Mouse (Mus musculus) embryonic facial prominence, embryonic 14.5 days (tissue): ENCODE measurements at regions not wholly inside any gene's neighbourhood (a gene's known extent, or its start where the extent isn't known, plus 50 kb on each side); places are given as distances from the start of the nearest gene placed in this dataset.

Experiments
- ATAC-seq: fragments of 200-750 bp; cut with Nextera tagmentation; 2 replicates; pipeline ENCODE4 v1.8.0; 2017; ENCODE audit warnings: low read depth, moderate number of reproducible peaks, moderate TSS enrichment
- DNase-seq: peaks from one replicate; pipeline ENCODE4 v3.0.0-alpha.2; 2015; ENCODE audit warnings: low spot score
- H3K27ac ChIP-seq: fragments of 300-500 bp; sonication (generic); replicated peaks from 2 replicates; pipeline ENCODE4 v1.5.1; 2014; ENCODE audit warnings: low read depth, mild to moderate bottlenecking, low read length, moderate library complexity
- H3K27me3 ChIP-seq: fragments of 300-500 bp; sonication (generic); replicated peaks from 2 replicates; pipeline ENCODE4 v1.6.1; 2014; ENCODE audit warnings: low read length; ENCODE audit not compliant: control insufficient read depth, insufficient read depth
- H3K36me3 ChIP-seq: fragments of 300-500 bp; sonication (generic); 2 replicates; pipeline ENCODE4 v1.6.1; 2014; ENCODE audit warnings: low read length, mixed read lengths; ENCODE audit not compliant: control insufficient read depth, insufficient read depth
- H3K4me1 ChIP-seq: fragments of 300-500 bp; sonication (generic); 2 replicates; pipeline ENCODE4 v1.6.1; 2014; ENCODE audit warnings: antibody characterized with exemption, low read length; ENCODE audit not compliant: control insufficient read depth, insufficient read depth
- H3K4me2 ChIP-seq: fragments of 300-500 bp; sonication (generic); 2 replicates; pipeline ENCODE4 v1.6.1; 2014; ENCODE audit warnings: low read depth, mild to moderate bottlenecking, low read length, moderate library complexity, mixed read lengths
- H3K4me3 ChIP-seq: fragments of 300-500 bp; sonication (generic); 2 replicates; pipeline ENCODE4 v1.5.1; 2014; ENCODE audit warnings: low read depth, mild to moderate bottlenecking, low read length
- H3K9ac ChIP-seq: fragments of 300-500 bp; sonication (generic); 2 replicates; pipeline ENCODE4 v1.6.1; 2014; ENCODE audit warnings: low read depth, mild to moderate bottlenecking, low read length, moderate library complexity, mixed read lengths
- H3K9me3 ChIP-seq: fragments of 300-500 bp; sonication (generic); 2 replicates; pipeline ENCODE4 v1.6.1; 2016; ENCODE audit warnings: low read length; ENCODE audit not compliant: control insufficient read depth
- WGBS: fragments of 180-500 bp; shearing (Covaris S2); extraction: QIAGEN DNeasy Blood & Tissue Kit; methylation state at CpG from one replicate; pipeline ENCODE4 v1.1.7; 2014; 5-methylcytosine and 5-hydroxymethylcytosine counted together

GRCm38 (mm10) chr11:110727357-110727961 is 240.4 kb upstream of the Kcnj16 start:
- no peak overlapping the region for H3K27ac ChIP-seq
- H3K9me3 ChIP-seq: no peaks in the 10 kb centered on the region
- no peak overlapping the region for H3K4me2 ChIP-seq
- H3K9ac ChIP-seq: no peak overlapping the region
- H3K27me3 ChIP-seq: no peaks in the 10 kb centered on the region
- no peaks in the 10 kb centered on the region for H3K36me3 ChIP-seq
- ATAC-seq (no peak), DNase-seq (peak; percentile 75)
- 65% methylated on average over 3 of the region's 3 CpGs for WGBS
- no peak overlapping the region for H3K4me3 ChIP-seq
- no peaks in the 10 kb centered on the region for H3K4me1 ChIP-seq

GRCm38 (mm10) chr11:110731510-110731909 is 236.3 kb upstream of the Kcnj16 start:
- Histone ChIP-seq H3K36me3 (no peaks in the 10 kb centered on the region), H3K4me3 (no peak overlapping the region), H3K27ac (no peak overlapping the region), H3K4me1 (no peaks in the 10 kb centered on the region), H3K4me2 (no peak overlapping the region), H3K9me3 (no peaks in the 10 kb centered on the region), H3K9ac (no peak overlapping the region), H3K27me3 (no peaks in the 10 kb centered on the region)
- WGBS: 77% methylated on average over 3 of the region's 3 CpGs
- ATAC-seq: no peak
- no peak for DNase-seq

GRCm38 (mm10) chr11:110774128-110774527 is 193.7 kb upstream of the Kcnj16 start:
- H3K36me3 ChIP-seq: no peaks in the 10 kb centered on the region
- H3K27ac ChIP-seq: no peak overlapping the region
- no peak overlapping the region for H3K4me3 ChIP-seq
- ATAC-seq (no peak), DNase-seq (no peak)
- H3K9me3 ChIP-seq: no peaks in the 10 kb centered on the region
- no peaks in the 10 kb centered on the region for H3K27me3 ChIP-seq
- no peaks in the 10 kb centered on the region for H3K4me1 ChIP-seq
- no peak overlapping the region for H3K4me2 ChIP-seq
- no peak overlapping the region for H3K9ac ChIP-seq

GRCm38 (mm10) chr11:110781492-110782276 is 186.1 kb upstream of the Kcnj16 start:
- Histone ChIP-seq H3K9ac (no peak overlapping the region), H3K4me2 (no peak overlapping the region), H3K9me3 (peaks cover 5% of the 10 kb centered on the region; the same call in 1 of the 2 replicates), H3K4me3 (no peak overlapping the region), H3K4me1 (peaks cover 4% of the 10 kb centered on the region; the same call in 1 of the 2 replicates), H3K36me3 (no peaks in the 10 kb centered on the region), H3K27ac (no peak overlapping the region), H3K27me3 (no peaks in the 10 kb centered on the region)
- ATAC-seq (no peak), DNase-seq (no peak)
- 59% methylated on average over 3 of the region's 3 CpGs for WGBS

- no peaks in the 10 kb centered on the region for H3K36me3 ChIP-seq
- DNase-seq: peak; percentile 72
- no peaks in the 10 kb centered on the region for H3K27me3 ChIP-seq
- H3K9me3 ChIP-seq: peaks cover 5% of the 10 kb centered on the region; the same call in 1 of the 2 replicates
- H3K27ac ChIP-seq: no peak overlapping the region
- WGBS: 50% methylated on average over 4 of the region's 4 CpGs
- no peak overlapping the region for H3K9ac ChIP-seq
- no peak overlapping the region for H3K4me2 ChIP-seq
- no peak overlapping the region for H3K4me3 ChIP-seq
- 0 out of 2 replicates have a peak, but pooled peaks have one; percentile 41 for ATAC-seq
- no peaks in the 10 kb centered on the region for H3K4me1 ChIP-seq
Observed at GRCm38 (mm10) chr11:110789537-110789936, 178.3 kb upstream of the Kcnj16 start.

GRCm38 (mm10) chr11:110799887-110800578 is 167.8 kb upstream of the Kcnj16 start:
- Histone ChIP-seq H3K9me3 (no peaks in the 10 kb centered on the region), H3K4me3 (no peak overlapping the region), H3K36me3 (no peaks in the 10 kb centered on the region), H3K27ac (no peak overlapping the region), H3K9ac (no peak overlapping the region), H3K4me2 (no peak overlapping the region), H3K27me3 (no peaks in the 10 kb centered on the region), H3K4me1 (no peaks in the 10 kb centered on the region)
- DNase-seq: no peak
- no peak; the same call in 1 of the 2 replicates for ATAC-seq
- 56% methylated on average over 8 of the region's 8 CpGs for WGBS

- WGBS: 50% methylated on average over 7 of the region's 7 CpGs
- no peak overlapping the region for H3K4me2 ChIP-seq
Observed at GRCm38 (mm10) chr11:110802013-110802412, 165.8 kb upstream of the Kcnj16 start.

GRCm38 (mm10) chr11:110804079-110804478 is 163.8 kb upstream of the Kcnj16 start:
- no peak overlapping the region for H3K9ac ChIP-seq
- no peaks in the 10 kb centered on the region for H3K9me3 ChIP-seq
- no peaks in the 10 kb centered on the region for H3K27me3 ChIP-seq
- H3K4me1 ChIP-seq: peaks cover 3% of the 10 kb centered on the region; the same call in 1 of the 2 replicates
- no peak overlapping the region for H3K27ac ChIP-seq
- H3K4me3 ChIP-seq: no peak overlapping the region
- H3K4me2 ChIP-seq: no peak overlapping the region
- H3K36me3 ChIP-seq: no peaks in the 10 kb centered on the region
- 86% methylated on average over 1 of the region's 1 CpGs for WGBS
- ATAC-seq (no peak), DNase-seq (no peak)

More at GRCm38 (mm10) chr11:110802013-110802412, 165.8 kb upstream of the Kcnj16 start:
- DNase-seq (no peak), ATAC-seq (no peak)
- H3K27ac ChIP-seq: no peak overlapping the region
- H3K9me3 ChIP-seq: no peaks in the 10 kb centered on the region
- no peaks in the 10 kb centered on the region for H3K4me1 ChIP-seq
- no peak overlapping the region for H3K9ac ChIP-seq
- no peaks in the 10 kb centered on the region for H3K36me3 ChIP-seq
- H3K27me3 ChIP-seq: no peaks in the 10 kb centered on the region
- no peak overlapping the region for H3K4me3 ChIP-seq
